Mouse (Mus musculus) MEL (cell line): ENCODE results near the gene Slc4a8.

Experiments used
- CHD2 ChIP-seq: IDR thresholded peaks from 2 replicates; pipeline ENCODE4 v1.6.1; 2011; ENCODE audit warnings: low read length, improper control_type of control experiment
- CTCF ChIP-seq, 3 experiments: IDR thresholded peaks in 2 of 3; conservative IDR thresholded peaks in 1 of 3; 2 replicates each; pipeline ENCODE4 v1.5.1; 2011 to 2012; ENCODE audit warnings: low read length in 3 of 3, low read depth in 2 of 3, mild to moderate bottlenecking in 2 of 3, improper control_type of control experiment in 1 of 3, inconsistent platforms in 1 of 3, mixed read lengths in 1 of 3, moderate library complexity in 1 of 3; ENCODE audit not compliant: control insufficient read depth in 1 of 3, insufficient read depth in 1 of 3, poor library complexity in 1 of 3, severe bottlenecking in 1 of 3
- EP300 ChIP-seq, 2 experiments: IDR thresholded peaks; 2 replicates each; pipeline ENCODE4 v1.6.1; 2011; ENCODE audit warnings: improper control_type of control experiment in 2 of 2, low read length in 2 of 2, low read depth in 1 of 2, mild to moderate bottlenecking in 1 of 2
- KAT2A ChIP-seq: conservative IDR thresholded peaks from 2 replicates; pipeline ENCODE4 v1.6.1; 2012; ENCODE audit warnings: low read depth, low read length, improper control_type of control experiment, inconsistent platforms
- MAFK ChIP-seq: IDR thresholded peaks from 2 replicates; pipeline ENCODE4 v1.6.1; 2011; ENCODE audit warnings: low read depth, mild to moderate bottlenecking, low read length, improper control_type of control experiment, borderline replicate concordance
- MEF2A ChIP-seq: IDR thresholded peaks from 2 replicates; pipeline ENCODE4 v1.6.1; 2014; ENCODE audit warnings: low read depth, mild to moderate bottlenecking, inconsistent platforms, low read length, improper control_type of control experiment; ENCODE audit not compliant: poor library complexity, insufficient replicate concordance, severe bottlenecking; ENCODE audit errors: extremely low read depth
- POLR2A ChIP-seq, 2 experiments: IDR thresholded peaks; 2 replicates each; pipeline ENCODE4 v1.6.1; 2011 to 2012; ENCODE audit warnings: low read length in 2 of 2, mild to moderate bottlenecking in 2 of 2, control low read depth in 1 of 2, improper control_type of control experiment in 1 of 2, low read depth in 1 of 2, moderate library complexity in 1 of 2; ENCODE audit not compliant: control insufficient read depth in 1 of 2, insufficient read depth in 1 of 2, poor library complexity in 1 of 2
- POLR2AphosphoS2 ChIP-seq: IDR thresholded peaks from 2 replicates; pipeline ENCODE4 v1.6.1; 2011; ENCODE audit warnings: low read length, improper control_type of control experiment
- ZKSCAN1 ChIP-seq: IDR thresholded peaks from 2 replicates; pipeline ENCODE4 v1.6.1; 2012; ENCODE audit warnings: low read depth, mild to moderate bottlenecking, inconsistent platforms, low read length, improper control_type of control experiment, moderate library complexity

DNA sequence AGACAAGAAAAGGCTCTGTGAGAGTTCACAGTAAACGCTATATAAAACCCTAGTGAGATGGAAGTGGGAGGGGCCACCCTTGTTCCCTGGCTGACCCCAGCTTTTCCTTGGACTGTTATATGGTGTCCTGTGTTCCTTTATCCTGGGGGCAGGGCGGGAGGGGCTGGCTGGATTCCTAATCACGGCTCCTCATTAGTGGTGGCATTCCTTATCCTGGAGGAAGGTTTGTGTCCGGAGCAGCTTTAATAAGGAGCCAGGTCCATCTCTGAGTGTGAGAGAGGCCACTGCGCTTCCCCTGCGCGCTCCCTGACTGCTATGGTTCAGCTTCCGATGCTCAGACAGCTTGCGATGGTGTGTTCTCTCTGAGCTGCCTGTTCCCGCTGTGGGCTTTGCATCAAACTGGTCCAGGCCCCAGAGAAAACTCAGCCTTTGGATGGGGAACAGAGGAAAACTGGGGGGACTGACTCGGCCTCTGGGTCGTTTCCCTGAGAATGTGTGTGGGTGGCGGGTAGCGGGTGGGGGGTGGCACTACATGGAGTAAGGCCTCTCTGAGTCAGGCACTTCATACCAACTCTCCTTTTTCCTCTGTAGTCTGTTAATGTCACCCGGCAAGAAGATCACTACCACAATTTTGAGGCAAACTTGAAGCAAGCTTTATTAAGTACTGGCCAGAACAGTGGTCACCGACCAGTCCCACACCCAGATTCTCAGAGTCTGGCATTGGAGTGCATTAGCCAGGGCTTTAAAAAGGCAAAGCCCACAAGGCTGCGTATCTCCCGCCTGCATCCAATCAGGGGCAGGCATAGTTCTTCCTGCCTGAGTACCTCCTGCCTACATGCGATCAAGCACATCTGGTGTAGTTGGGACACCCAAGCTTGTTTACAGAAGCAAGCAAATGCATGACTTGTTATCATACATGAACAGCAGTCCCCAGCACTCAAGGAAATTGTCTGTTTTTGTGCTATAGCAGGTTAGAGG is 13.9 kb downstream of the Slc4a8 start:
- TF ChIP-seq CTCF (IDR thresholded peaks at IDR 0.05 in 2 of 3, conservative IDR thresholded peaks at IDR 0.05 in 1 of 3; ENCODE audit: control insufficient read depth in 1 of 3, insufficient read depth in 1 of 3, low read depth in 2 of 3, low read length in 3 of 3, poor library complexity in 1 of 3, severe bottlenecking in 1 of 3) (no peak), KAT2A (no peak), ZKSCAN1 (no peak), CHD2 (no peak), EP300 (IDR thresholded peaks at IDR 0.05; ENCODE audit: low read depth in 1 of 2, low read length in 2 of 2) (no peak), MAFK (no peak), MEF2A (no peak), POLR2A (IDR thresholded peaks at IDR 0.05; ENCODE audit: control insufficient read depth in 1 of 2, insufficient read depth in 1 of 2, low read depth in 1 of 2, low read length in 2 of 2, poor library complexity in 1 of 2) (no peak), POLR2AphosphoS2 (no peak)
